Mouse (Mus musculus) layer of hippocampus, postnatal 36 days (tissue): ENCODE measurements at regions not wholly inside any gene's neighbourhood (a gene's known extent, or its start where the extent isn't known, plus 50 kb on each side); places are given as distances from the start of the nearest gene placed in this dataset.

Experiments used
- DNase-seq, 2 experiments: peaks; one replicate each; pipeline ENCODE4 v3.0.0; 2022

DNA sequence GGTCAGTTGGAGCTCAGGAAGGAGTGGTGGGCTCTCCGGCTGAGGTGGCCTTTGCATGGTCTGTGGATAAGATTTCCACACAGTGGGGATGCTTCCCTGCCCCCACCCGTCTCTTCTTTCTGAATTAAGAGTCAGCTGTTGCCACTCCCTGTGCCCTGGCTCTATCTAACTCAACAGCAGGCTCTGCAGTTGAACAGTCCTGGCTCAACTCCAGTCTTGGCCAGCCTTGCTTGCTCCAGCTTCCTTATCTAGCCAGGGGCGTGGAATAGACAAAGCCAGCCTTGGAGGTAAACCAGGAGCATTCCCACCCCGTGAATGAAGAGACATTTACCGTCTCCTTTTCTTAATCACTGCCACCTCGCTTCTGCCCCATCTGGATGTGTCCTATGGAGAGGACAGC is 89.7 kb downstream of the Mn1 start:
- DNase-seq: no peak

- DNase-seq: no peak
These were observed 90.2 kb downstream of the Mn1 start for GRCm38 (mm10) chr5:111507332-111507731.

- DNase-seq: no peak
These were observed 91.9 kb downstream of the Mn1 start for GRCm38 (mm10) chr5:111509014-111509561.

GRCm38 (mm10) chr5:111509575-111510057 is 92.5 kb downstream of the Mn1 start:
- no peak for DNase-seq

DNA sequence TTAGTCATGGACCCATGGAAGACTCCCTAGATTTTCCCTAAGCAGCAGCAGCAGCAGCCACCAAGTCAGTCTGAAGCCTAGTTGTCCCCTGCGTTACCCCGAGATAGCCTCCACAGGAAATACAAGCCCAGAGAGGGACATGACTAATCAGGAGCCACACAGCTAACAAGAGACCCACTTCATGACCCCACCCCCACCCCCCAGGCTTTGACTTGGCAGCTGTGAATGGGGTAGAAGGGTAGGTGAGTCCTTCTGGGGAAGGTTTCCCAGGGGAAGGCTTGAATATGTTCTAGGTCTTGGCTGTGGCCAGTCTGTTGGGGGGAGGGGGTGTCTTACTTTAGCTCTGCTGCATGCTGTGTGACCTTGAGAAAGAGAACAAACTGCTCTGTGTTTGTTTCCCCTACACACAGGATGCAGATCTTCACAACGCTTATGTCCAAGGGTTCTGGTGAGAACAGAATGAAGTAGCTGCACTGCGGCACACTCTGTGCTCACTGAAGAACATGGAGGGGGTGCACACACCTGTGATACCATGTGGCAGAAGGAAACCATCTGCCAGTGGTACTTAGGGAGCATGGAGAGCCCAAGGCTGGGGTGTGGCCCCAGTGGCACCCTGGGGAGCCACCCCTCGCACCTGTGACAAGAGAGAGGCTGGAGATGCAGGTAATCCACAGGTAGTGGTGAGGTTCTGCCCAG is 93.2 kb downstream of the Mn1 start:
- no peak for DNase-seq

GRCm38 (mm10) chr5:111510879-111511231 is 93.7 kb downstream of the Mn1 start:
- DNase-seq: no peak

DNA sequence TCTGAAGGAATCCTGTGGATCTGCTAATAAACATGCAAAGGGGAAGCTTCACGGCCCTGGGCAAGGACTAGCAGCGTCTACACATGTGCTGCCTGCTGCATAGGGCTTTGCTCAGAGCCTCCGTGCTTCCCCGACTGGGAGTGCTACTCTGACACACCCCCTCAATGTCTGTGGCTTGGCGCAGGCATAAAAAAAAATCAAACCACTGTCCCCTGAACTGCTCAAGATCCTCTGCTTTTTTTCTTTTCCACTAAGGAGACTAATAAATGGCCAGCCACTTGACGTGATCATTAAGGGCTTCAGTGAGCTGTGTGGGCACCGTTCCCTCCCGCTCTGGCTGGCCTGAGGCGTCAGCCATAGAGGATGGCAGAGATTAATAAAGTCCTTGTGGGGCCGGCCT is 94.8 kb downstream of the Mn1 start:
- DNase-seq: no peak

DNA sequence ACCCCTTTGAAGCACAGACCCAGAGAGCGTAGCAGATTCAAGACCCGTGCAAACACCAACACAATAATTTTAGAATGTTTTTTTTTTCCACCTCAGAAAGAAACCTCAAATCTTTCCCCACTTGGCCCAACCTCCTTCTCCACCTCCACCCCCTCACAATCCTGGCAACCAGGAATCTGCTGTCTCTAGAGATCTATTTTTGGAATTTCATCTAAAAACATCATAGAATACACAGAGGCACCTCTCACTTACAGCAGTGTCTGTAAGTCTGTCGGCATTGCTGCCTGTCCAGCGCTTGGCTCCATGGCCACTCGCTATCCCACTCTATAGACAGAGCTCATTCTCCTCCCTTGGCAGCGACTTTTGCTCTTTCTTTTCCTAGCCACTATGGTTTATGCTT is 96.8 kb downstream of the Mn1 start:
- no peak for DNase-seq

DNA sequence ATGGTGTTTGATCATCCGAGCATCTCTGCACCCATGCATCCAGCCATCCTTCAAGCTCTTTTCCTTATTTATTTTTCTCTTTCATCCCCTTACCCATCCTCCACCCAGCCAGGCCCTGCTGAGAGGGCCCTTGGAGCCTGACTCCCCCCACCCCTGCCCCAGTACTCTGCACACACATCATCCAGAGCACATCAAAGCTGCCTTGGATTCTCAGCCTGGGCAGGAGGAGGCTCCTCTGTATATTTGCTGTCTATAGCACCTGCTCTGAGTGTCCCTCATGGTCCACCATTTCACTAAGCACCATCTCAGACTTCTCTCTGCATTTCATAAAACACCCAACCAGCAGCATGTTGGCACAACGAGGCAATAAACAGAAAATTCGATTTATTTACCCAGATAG is 101.9 kb downstream of the Mn1 start:
- DNase-seq: no peak

GRCm38 (mm10) chr5:111519500-111520041 is 102.4 kb downstream of the Mn1 start:
- DNase-seq: no peak

DNA sequence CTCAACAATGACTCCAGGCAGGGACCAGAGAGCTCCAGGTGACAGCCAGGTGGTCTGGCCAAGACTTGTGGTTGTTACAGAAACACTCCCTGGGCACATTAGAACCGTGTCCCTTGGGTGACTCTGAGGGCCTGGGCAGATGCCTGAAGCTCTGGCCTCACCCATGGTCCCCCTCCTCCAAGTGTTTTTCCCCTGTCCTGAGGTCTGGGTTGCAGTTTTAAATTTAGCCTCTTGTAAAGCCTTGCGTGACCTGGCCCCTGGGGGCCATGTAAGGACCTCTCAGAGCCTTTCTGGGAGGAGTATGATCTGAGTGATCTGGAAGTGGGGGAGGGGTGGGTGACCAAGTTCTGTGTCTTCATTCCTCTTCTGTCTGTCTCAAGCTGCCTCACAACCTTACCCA is 104.7 kb downstream of the Mn1 start:
- no peak for DNase-seq

GRCm38 (mm10) chr5:111522586-111522985 is 105.4 kb downstream of the Mn1 start:
- DNase-seq: no peak

DNA sequence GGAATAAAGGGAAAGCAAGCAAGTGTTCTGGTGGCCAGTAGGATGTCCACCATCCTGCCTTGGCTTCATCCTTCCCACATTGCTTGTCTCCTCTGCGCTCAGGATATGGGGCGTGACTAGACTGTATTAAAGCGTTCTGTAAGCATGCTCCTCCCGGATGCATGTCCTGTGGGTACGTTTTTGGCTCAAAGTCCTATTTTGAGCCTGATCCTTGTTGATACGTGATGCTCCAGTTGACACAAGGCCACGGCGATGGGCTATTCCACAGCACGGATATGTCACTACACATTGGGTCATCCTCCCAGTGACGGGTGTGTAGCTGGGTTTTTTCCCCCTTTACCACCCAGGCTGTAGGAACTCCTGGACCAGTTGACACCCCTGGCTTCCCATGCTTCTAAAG is 110.6 kb downstream of the Mn1 start:
- no peak for DNase-seq

- no peak for DNase-seq
These were observed 111.9 kb downstream of the Mn1 start for GRCm38 (mm10) chr5:111529096-111529495.

GRCm38 (mm10) chr5:111530628-111531524 is 113.7 kb downstream of the Mn1 start:
- no peak for DNase-seq

- DNase-seq: peak in 1 of 2 experiments; percentile 45
These were observed 115.4 kb downstream of the Mn1 start for GRCm38 (mm10) chr5:111532446-111533035.

DNA sequence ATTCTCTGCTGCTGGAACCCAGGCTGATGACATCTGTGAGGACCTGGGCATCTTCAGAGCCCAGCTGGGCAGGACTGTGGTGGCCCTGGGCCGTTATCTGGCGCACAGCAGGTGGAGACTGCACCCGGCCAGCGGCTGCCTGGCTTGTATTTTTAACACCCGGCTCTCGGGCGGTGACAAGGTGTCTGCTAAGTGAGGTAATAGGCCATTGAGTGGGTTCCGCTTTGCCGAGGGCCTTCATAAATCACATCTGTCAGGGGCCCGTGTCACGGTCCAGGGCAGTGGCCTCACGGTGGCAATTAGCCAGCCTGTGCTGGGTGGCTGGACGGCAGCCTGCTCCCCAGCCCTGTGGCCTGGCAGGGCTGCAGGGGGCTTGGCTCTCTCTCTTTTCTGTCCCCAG is 118.8 kb downstream of the Mn1 start:
- DNase-seq: no peak

DNA sequence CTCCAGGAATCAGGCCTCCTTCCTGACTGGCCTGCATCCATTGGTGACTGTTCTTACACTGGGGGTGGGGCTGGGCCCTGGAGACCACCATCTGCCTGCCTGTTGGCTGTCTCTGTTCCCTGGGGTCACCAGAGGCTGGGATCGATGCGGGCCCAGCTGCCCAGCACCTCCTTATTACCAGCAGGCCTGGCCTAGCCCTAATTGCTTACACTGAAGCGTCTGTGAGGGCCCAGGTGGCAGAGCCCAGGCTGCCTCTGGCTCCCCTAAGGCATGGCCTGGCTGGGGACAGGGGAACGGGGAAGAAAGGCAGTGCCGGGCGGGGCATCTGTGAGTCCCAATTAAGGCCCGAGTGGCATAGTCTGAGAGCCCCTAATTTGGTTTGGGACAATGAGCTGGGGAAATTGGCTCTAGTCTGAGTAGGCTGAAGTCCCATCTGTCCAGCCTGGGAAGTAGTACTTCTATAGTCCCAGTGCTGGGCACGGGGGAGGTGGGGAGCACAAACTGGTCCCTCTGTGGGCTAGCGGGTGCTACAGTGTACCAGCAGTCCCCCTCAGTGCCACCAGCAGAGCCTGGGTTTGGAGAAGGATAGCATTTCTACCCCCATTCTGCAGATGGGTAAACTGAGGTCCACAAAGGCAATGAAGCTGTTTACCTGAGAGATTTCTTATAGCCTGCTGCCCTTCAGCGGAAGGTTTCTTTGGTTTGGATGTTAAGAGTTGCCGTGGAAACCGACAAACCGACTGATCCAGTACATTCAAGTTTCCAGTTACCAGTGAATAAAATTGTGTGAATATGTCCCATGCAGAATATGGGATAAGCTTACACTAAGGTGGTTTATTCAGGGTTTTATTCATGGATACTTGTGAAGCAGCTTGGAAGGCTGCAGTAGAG is 121.6 kb downstream of the Mn1 start:
- no peak for DNase-seq

GRCm38 (mm10) chr5:111540486-111540885 is 123.3 kb downstream of the Mn1 start:
- no peak for DNase-seq

GRCm38 (mm10) chr5:111542077-111542476 is 124.9 kb downstream of the Mn1 start:
- DNase-seq: no peak

DNA sequence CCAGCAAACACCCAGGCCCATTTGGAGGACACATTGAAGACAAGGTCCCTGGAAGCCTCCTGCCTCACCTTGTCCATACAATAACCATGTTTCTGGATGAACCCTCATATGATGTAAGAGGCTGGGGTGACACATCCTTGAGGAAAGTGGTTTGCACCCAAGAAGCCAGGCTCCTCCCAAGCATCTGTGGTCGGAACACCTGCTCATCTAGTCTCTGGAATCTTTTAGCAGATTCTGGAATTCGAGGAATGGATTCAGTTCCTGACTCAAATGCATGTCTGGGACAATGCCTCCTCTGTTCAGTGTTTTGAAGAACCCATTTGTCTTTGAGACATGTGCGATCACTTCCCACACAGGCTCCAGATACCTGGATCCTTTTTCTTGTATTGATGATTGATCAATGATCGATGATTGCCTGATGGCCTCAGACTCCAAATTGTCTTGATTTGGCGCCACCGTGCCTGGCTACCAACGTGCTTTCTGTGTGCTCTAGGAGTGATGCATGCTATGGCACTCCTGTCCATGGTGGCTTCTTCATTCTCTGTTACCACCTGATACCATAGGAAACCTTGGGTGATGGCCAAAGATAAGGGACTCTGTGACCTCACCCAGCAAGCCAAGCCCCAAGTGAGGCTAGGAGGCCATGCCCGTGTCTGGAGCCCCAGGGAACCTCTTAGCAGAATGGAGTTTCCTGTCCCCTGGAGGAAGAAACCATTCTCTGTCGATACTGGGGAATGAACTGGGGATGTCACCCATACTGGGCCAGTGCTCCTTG is 126.7 kb downstream of the Mn1 start:
- no peak for DNase-seq
